Mouse (Mus musculus): Measurements from ENCODE around the gene Sgsh.
"Not testable (repeated sequence)": the region's sequence is repeated elsewhere in the genome, so short reads cannot be mapped to it uniquely, and the experiment has no call there.

Gene Sgsh

DNA sequence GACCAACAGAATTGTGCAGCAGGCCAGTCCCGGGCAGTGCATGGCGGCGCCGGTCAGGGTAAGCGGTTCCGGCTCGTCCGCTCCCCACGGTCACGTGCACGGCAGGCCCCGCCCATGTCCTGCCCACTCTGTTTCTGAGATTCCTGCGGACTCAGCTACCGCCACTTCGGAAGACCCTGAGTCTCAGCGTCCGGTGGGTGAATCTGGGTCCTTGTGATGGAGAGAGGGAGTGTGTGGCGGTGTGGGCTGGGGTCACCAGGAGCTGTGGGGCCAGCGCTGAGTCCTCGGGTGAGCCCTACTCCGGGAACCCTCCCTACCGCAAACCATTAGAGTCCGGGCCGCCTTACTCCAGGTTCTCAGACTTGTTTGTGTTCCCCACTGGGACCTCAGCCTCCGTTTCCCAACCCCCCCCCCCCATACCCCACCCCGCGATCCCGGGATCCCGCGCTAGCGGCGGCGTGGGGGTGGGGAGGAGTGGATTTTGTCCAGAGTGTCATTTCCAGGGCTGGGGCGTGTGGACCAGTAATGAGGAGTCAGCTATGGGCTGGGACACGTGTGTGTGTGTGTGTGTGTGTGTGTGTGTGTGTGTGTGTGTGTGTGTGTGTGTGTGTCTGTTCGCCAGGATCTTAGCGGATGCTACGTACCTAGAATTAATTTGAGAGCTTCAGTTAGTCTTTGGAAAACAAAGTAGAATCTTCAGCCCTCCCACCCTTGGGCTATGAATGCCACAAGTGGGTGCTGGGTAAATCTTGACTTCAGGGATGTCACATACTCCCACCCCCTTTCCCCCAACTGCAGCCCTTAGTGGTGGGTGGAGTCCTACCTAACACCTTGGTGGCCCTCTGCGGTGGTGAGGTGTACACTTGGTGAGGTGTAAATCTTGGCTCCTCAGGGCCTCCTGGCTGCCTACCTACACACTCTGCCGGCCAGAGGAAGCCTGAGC, at the start of gene Sgsh, which contains the start of gene Slc26a11:
Sgsh (minus strand) TSS at position 94 of the 943 bp plus-strand sequence.
Slc26a11 (plus strand) TSS at position 115 of the 943 bp plus-strand sequence.
- peak; percentile 84 for DNase-seq (ENCODE audit: low read depth, low spot score)

DNA sequence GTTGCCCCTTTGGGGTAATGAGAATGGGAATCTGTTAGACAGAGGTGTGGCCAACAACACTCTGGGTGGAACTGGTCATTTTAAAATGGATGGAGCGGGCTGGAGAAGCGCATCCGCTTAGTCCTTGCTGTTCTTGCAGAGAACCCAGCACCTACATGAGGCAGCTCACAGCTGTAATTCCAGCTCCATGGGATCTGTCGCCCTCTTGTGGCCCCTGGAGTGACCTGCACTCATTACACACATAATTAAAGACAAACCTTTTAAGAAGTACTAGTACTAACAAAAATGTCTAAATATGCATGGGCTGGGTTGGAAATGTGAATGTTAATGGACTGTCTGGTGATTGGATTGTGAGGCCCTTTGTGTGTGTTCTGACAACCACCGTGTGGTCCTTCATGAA, 49.3 kb upstream of the Sgsh start:
- peak; percentile 74 for DNase-seq (ENCODE audit: low read depth, low spot score)

DNA sequence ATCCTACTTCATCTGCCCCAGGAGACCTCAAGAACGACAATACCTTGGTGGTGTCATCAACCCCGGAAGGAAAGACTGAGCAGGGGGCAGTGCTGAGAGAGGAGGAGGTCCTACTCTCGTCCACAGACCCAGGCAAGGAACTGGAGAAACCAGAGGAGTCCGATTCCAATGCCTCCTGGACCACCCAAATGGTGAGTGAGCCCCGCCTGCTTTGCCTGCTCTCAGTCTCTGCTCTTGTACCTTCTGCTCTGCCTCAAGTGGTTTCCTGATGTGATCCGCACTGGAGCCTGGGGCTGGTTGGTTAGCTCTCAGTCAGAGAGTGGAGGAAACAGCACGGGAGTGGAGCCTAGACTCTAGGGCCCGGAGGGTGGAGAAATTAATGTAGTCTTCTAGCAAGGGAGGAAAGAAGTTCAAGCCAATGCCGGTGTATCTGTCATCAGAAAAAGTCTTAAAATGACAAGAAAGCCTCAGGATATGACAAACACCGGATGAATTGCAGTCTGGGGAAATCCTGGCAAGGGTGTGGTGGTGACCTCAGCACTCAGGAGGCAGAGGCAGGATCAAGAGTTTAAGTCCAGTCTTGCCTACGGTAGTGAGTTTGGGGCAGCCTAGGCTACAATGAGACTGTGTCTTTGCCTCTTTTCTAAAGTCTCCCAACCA, 47.3 kb upstream of the Sgsh start:
- no peak for DNase-seq (ENCODE audit: low read depth, low spot score)

DNA sequence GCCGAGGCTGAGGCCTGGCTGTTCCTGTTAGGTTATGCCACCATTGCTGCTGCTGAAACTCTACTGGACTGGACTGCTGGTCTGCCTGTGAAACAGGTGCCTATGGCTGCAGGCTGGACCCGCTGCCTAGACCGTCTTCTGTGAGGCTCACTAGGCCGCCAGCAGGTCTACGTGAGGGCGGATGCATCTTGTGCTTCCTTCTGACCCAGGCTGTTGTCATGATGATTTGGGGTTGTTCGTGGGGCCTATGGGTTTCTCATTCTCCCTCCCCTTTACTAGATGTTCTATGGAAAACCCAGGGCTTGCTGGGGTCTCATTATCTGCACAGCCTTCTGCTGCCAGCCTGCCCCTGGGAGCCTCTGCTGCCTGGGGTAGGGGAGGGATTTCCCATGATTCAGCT, 41.1 kb upstream of the Sgsh start:
- no peak for DNase-seq (ENCODE audit: low read depth, low spot score)

DNA sequence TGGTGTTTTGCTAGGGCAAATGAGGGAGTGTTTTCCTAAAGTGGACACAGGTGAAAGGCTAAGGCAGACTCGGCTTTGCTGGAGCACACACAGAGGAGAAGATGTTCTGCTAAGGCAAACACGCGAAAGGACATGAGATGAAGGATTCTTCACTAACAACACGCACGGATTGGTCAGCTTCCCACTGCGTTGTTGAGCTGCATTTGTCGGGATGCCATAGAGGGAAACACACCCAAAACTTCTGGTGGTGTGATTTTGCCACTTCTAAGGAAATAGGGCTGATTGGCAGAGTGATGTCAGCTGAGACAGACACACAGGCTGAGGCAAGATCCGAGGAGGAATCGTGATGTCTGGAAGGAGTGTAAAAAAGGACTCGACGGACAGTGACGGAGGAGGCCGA, 40.6 kb upstream of the Sgsh start:
- no peak for DNase-seq (ENCODE audit: low read depth, low spot score)

DNA sequence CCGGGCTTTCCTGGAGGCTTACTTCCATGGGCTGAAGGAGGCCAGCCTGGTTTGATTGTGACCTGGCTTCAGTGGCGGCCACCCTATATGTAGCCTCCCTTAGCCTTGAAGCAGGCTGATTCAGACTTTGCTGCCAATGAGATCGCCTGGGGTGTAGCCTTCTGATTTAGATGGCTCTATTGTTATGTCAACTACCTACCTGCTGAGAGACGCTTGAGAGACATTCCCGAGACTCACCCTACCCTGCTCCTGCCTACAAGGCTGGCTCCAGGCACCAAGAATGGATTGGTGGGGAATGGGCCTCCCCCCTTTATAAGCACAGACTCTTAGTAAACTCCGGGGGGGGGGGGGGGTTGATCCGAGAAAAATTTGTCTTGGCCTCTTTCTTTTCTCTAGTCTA, 40.1 kb upstream of the Sgsh start:
- DNase-seq (ENCODE audit: low read depth, low spot score): no peak

DNA sequence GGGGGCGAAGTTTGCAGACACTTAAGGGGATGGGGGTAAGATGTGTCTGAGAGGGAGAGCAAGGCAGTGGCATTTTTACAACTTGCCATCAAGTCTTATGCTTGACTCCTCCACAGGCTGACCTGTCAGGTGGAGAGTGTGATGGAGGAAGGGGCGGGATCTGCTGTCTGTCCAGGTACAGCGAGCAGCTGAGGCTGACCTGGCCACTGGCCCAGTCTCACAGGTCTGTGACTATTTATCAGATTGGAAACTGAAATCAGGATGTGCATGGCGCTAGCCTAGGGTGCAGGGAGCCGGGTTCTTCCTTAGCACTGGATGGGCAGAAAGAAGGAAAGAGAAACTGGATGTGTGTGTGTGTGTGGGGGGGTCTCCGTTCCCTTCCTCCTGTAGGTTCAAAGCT, 38.9 kb upstream of the Sgsh start:
- DNase-seq (ENCODE audit: low read depth, low spot score): no peak

DNA sequence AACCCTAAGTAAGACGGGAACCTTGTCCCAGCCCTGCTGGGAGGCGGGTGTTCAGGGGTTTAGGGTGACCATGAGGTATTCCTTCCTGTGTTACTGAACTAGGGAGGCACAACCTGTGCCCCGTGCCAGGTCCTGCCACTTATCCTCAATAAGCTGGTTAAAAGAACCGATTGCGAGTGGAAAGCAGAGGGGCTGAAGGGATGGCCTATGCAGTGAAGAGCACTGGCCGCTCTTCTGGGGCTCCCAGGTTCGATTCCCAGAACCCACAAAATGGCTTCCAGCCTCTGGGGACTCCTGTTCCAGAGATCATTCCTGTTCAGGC, 38.1 kb upstream of the Sgsh start:
- DNase-seq (ENCODE audit: low read depth, low spot score): no peak

DNA sequence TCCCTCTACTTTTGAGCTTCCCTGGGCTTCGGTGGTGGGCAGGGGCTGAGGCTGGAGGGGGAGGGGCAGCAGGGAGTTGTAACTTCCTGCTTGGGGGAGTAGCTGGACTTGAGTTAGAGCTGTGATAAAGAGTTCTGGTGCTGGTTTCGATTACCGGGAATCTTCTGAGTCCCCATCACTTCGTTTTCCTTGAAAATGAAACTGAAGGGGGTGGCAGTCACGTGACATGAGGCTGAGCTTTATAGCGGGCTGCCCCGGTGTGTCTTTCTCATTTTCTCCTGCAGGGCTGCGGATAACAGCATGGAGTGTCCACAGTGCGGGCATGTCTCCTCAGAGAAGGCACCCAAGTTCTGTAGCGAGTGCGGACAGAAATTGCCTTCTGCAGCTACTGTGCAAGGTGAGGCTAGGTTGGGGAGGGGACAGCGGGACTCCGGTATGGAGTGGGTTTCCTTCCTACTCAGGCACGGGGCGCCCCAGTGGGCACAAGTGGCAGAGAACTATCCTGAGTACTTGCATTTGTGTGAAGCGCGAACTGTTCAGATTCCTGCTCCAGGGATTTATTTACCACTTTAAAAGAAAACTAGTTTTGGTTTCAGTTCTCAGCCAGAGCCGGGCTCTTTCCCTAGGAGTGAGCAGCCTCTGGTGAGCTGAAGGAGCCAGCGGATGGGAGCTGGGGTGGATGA, 37.6 kb upstream of the Sgsh start, which contains the start of gene Rnf213:
Rnf213 (plus strand) TSS at position 301 of the 683 bp plus-strand sequence.
- DNase-seq (ENCODE audit: low read depth, low spot score): peak; percentile 81

DNA sequence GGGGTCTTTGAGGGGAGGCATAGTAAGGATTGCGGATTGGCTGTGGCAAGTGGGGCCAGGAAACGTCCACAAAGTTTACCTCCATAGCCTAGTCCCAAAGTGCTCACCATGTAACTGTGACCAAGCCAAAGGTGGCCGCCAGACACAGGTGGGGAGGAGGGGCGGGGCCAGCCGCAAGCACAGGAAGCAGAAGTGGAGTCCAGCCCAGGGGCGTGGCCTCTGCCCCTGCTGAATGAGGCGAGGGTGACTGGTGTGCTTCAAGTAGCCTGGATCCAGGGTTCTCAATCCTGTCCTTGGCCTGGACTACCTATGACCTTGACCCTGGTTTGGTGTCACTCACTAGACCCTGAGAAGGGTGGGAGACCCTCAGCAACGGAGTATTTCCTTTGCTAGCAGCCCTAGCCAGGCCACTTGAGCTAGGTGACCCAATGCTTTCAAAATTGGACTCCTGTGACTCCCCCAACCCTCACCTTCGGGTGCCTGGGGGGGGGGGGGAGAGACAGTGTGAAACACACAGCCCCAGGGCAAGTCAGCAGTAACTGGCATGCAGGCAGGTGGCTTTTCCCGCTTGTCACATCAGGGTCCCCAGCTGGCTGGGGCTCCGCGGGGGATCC, 36.8 kb upstream of the Sgsh start:
- DNase-seq (ENCODE audit: low read depth, low spot score): peak; percentile 93

DNA sequence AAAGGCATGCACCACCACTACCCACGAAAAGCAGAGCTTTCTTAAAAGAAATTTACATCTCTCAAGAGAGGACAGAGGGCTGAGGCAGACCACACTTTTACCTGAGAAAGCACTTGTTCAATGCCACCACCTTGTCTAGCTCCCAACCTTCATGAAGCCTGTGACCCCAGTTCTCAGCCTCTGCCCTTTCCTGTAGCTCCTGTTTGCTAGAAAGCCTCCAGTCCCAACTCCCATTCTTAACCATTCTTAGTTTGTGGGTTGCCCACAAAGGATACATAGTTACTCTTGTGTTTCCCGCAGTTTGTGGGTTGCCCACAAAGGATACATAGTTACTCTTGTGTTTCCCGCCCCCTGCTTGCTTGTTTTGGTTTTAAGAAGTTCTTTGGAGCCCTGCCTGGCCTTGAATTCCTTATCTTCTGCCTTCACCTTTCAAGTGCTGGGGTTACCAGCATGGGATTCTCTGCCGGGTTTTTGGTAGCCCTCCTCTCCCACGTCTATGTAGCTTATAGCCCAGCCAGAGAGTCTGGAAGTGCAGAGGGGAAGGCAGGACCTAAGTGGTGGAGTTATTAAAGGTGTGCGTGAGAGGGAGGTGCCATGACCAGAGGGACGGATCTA, 36.2 kb upstream of the Sgsh start:
- no peak for DNase-seq (ENCODE audit: low read depth, low spot score)

DNA sequence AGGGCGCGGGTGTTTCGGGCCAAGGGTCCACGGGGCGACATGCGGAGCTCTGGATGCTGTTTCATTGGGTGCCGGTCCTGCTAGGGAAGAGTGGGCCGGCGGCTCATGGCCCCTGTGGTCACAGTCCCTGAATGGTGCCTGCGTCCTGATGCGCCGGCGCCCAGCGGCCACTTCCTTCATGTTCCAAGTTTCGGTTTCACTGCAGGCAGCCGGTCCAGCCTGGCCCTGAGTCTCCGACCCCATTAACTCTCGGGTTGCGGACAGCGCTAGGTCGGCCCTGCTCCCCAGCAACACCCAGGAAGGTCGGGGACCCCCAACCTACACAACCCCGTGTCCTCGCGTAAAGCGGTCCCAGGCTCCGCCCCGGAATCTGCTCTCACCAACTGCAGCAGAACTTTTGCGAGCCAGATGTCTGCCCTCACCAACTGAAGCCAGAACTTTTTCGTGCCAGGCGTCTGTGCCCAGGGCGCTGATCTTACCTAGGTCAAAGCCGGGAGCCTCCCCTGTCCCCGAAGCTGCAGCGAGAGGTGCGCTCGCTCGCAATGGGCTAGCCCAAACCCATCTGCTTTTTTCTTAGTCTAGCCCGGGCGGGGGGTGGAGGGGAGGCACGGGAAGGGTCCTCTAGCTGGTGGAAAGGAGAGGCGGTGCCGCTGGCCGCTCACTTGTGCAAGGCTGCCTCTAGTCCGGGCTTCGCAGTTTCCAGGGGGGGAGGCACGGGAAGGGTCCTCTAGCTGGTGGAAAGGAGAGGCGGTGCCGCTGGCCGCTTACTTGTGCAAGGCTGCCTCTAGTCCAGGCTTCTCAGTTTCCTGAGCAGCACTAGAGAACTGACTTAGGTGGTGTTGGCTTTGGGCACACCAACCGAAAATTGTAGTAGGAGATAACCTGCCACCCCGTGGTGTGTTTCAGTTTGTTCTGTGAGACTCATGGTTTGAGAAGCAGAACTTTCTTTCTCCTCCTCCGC, 35.2 kb upstream of the Sgsh start:
- peak; percentile 87 for DNase-seq (ENCODE audit: low read depth, low spot score)

DNA sequence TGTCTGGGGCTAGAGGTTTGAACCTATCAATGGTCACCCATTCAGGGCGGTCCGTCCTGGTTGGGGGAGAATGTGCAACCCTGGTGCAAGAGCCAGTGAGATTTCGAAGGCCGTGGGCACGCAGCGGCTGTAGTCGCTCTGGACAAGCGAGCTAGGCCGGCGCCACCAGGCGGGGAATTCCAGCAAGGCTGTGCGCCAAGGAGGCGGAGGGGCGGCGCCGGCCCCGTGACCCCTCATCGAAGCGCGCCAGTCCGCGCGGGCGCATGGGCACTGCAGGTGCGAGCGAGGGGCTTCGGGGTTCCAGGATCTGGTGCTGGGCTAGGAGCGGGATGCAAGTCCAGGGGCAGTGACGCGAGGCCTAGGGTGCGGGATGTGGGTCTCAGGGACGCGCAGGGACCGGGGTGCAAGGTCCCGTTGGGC, 34.5 kb upstream of the Sgsh start:
- DNase-seq (ENCODE audit: low read depth, low spot score): peak; percentile 87

DNA sequence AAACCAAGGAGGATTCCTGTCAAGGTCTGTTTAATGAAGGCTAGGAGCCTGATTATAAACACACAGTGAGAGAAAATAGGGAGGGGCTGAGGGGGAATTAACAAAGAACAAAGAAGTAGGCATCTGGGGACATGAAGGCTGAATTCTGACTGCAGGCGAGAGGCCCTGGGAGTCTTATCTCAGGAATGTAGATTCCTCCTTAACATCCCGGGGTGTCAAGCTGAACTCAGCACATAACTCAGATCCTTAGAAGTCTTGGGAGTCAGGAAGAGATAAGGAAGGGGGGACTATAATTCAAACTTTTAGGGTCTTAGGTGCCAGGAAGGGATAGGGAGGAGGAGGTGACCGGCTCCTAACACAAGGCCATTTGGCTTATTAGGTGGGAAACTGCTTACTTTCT, 31.9 kb upstream of the Sgsh start:
- DNase-seq (ENCODE audit: low read depth, low spot score): not testable (repeated sequence)

DNA sequence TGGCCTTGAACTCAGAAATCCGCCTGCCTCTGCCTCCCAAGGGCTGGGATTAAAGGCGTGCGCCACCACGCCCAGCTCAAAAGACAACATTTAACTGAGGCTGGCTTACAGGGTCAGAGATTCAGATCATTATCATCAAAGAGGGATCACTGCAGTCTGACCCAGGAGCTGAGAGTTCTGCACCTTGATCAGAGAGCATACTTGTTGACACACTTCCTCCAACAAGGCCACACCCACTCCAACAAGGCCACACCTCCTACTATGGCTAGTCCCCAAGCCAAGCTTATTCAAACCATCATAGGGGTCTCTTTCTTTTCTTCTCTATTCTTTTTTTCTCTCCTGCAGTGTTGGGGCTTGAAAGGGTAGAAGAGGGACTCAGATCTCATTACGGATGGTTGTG, 31.0 kb upstream of the Sgsh start:
- peak; percentile 62 for DNase-seq (ENCODE audit: low read depth, low spot score)

DNA sequence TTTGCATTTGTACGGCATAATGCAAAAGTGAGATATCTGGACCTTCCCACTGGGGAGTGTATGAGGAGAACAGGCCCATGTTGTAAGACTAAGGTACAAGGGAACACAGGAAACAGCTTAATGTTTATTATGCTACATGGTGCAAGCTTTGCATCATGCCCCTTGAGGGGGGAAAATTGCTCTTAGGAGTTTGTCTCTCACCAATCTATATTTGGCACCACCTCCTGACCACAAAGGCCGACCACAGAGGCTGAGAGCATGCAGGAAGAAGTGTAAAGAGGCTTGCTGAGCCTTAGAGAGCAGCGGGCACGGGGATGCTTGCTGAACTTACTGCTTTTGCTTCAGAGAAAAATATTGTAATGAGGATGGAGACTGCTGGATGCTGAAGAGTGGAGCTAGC, 29.6 kb upstream of the Sgsh start:
- DNase-seq (ENCODE audit: low read depth, low spot score): peak; percentile 67

DNA sequence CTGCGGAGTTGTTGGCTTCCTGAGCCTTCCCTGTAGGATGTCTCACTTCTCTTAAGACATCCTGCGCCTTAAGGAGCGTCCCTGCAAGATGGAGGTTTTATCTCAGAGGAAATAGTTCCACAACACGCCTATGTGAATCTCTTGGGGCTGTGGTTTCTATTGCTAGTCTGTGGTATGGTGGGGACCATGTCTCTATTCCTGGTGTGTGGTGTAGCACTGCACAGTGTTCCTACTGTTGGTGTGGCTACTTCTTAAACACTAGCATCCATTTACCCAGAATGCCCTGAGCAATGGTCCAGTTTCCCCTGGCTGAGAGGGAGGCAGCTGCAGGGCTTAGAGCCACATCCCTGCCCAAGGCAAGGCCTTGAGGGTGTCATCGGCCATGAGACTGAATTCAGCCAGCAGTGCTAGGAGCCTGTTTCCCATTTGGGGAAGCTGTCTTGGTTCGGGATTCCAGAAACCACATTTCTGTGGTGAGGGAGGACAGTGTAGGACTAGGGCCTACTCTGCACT, 27.1 kb upstream of the Sgsh start:
- DNase-seq (ENCODE audit: low read depth, low spot score): no peak

DNA sequence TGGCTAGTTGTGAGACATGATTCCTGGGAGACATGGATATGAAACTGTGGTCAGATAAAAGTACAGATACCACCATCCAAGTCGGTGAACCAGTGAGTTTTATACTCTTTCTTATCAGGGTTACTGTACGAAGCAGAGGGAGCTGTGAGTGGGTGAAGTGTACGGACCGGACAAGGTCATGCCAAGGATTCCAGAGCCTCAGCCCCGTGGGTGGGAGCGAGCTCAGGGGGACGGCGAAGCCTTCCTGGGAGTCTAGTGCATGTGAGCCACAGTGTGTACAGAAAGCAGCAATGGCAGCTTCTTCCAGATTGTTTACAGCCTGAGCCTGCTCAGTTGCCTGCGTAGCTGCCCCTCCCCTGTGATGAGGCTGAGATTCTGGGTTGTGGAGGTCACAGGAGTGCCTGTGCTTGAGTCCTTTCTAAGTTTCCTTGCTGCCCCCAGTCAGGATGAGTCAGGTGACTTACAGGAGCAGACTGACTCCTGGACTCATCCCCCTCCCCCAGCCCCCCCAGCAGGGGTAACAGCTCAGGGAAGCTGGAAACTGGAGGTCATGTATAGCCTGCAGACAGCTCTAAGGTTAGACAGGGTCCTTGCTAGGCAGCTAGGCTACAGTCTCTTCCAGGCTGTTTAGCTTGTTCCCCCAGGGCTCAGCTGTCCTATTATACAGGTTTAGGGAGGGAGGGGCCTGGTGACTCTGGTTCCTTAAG, 26.4 kb upstream of the Sgsh start:
- no peak for DNase-seq (ENCODE audit: low read depth, low spot score)

DNA sequence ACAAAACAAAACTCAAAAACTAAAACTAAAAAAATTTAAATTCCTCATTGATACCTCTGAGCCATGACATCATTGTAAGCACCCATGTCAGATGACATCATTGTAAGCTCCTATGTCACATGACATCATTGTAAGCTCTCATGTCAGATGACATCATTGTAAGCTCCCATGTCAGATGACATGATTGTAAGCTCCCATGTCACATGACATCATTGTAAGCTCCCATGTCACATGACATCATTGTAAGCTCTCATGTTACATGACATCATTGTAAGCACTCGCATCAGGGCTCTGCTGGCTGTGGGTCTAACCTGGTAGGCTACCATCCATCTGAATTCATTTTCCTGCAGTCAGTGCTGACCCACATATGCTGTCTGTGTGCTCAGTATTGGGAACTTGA, 23.2 kb upstream of the Sgsh start:
- no peak for DNase-seq (ENCODE audit: low read depth, low spot score)

All from A20 (cell line).